8 mouse cellular contexts compared by ENCODE assay signal in genomic region chr17:35121871-35122303, GRCm38 (mm10). TPM values are rescaled to one million over a fixed set of nuclear protein-coding genes. Genes with fewer than 3 reads are reported as not detected.
DNase-seq lines count a peak whose midpoint lies in the region; TF ChIP-seq lines count a peak whose summit lies in the region.

Gene Csnk2b (minus strand): TSS chr17:35122053.

- TF ChIP-seq POLR2A in lung, adult 2 months (IDR thresholded peaks at IDR 0.05; ENCODE audit: borderline replicate concordance, extremely low read depth, low read depth, low read length): no peak
- no peak for TF ChIP-seq POLR2A in olfactory bulb, adult 2 months (IDR thresholded peaks at IDR 0.05; ENCODE audit: insufficient read depth, low read depth, low read length)

- 0 out of 2 replicates have a peak, but pooled peaks have one; percentile 4 for TF ChIP-seq CTCF in lung, adult 2 months (IDR thresholded peaks at IDR 0.05; ENCODE audit: insufficient read depth, low read length)
- no peak for TF ChIP-seq CTCF in olfactory bulb, adult 2 months (IDR thresholded peaks at IDR 0.05; ENCODE audit: insufficient read depth, low read depth, low read length)

- H3K4me1 ChIP-seq in hindbrain, embryonic 10.5 days (replicated peaks): peaks cover 48% of the 10 kb centered on the region
- H3K4me1 ChIP-seq in lung, adult 2 months (ENCODE audit: control insufficient read depth, insufficient read depth, low read length): peaks cover 11% of the 10 kb centered on the region
- H3K4me1 ChIP-seq in olfactory bulb, adult 2 months (ENCODE audit: control insufficient read depth, insufficient read depth, low read length): peaks cover 6% of the 10 kb centered on the region

- DNase-seq in T-cell, adult 2 months (ENCODE audit: low spot score): peak; percentile 65
- peak; percentile 67 for DNase-seq in cerebellum, adult 8-10 months
- peak; percentile 57 to 71 for DNase-seq in frontal cortex, postnatal 10 days (ENCODE audit: low spot score in 2 of 2)
- no peak for DNase-seq in hindbrain, embryonic 10.5 days (ENCODE audit: low spot score)
- peak; percentile 64 to 69 for DNase-seq in layer of hippocampus, adult 8-10 months (ENCODE audit: low spot score in 2 of 2)
- peak; percentile 34 for DNase-seq in lung, adult 2 months
- DNase-seq in ovary, postnatal 10 days (ENCODE audit: low spot score): no peak

- WGBS in hindbrain, embryonic 10.5 days: 1% methylated on average over 19 of the region's 19 CpGs
- WGBS in lung, adult 2 months: 0% methylated on average over 19 of the region's 19 CpGs
- 0% methylated on average over 19 of the region's 19 CpGs for WGBS in olfactory bulb, adult 2 months

- peak within 1 kb of the TSS; percentile 93 for H3K27ac ChIP-seq in hindbrain, embryonic 10.5 days
- peak within 1 kb of the TSS; percentile 68 for H3K27ac ChIP-seq in olfactory bulb, adult 2 months (ENCODE audit: insufficient read depth, low read depth, low read length)

- H3K27me3 ChIP-seq in hindbrain, embryonic 10.5 days (ENCODE audit: insufficient read depth, poor library complexity, severe bottlenecking): no peaks in the 10 kb centered on the region

- peak within 1 kb of the TSS; percentile 98 for H3K4me3 ChIP-seq in hindbrain, embryonic 10.5 days
- H3K4me3 ChIP-seq in lung, adult 2 months (replicated peaks; ENCODE audit: extremely low read depth, low read depth, low read length): peak within 1 kb of the TSS; percentile 95
- H3K4me3 ChIP-seq in olfactory bulb, adult 2 months (ENCODE audit: insufficient read depth, low read depth, low read length): peak within 1 kb of the TSS; percentile 80

- peaks cover 54% of the 10 kb centered on the region for H3K36me3 ChIP-seq in hindbrain, embryonic 10.5 days

- no peaks in the 10 kb centered on the region for H3K9me3 ChIP-seq in hindbrain, embryonic 10.5 days

RNA-seq across cellular contexts. Expression of gene Csnk2b, which starts in this region (rescaled TPM):
- 303 and 328 TPM in 2 replicates for polyA plus RNA-seq in hindbrain, embryonic 10.5 days (2016; fragmentation: Nextera tagmentation; extraction: Ambion mirVana)
- 100 to 1,000 TPM; 176 to 194 (median 189) TPM for total RNA-seq in layer of hippocampus, adult 8-10 months (2022)
- polyA plus RNA-seq in lung, adult 2 months (2012; rRNA removed): 232 and 297 TPM in 2 replicates
- polyA plus RNA-seq in olfactory bulb, adult 2 months (2012; ENCODE audit: insufficient read depth, insufficient read length, low replicate concordance, missing spikeins): not detected in 2 replicates

Comparison
In these comparisons a context has a peak if more than half of its experiments do, and no peak if none do; other contexts are left out.
1. DNase-seq: peak in T-cell, adult 2 months (single experiment), cerebellum, adult 8-10 months (single experiment), frontal cortex, postnatal 10 days (2 of 2), layer of hippocampus, adult 8-10 months (2 of 2) and lung, adult 2 months (single experiment); none in hindbrain, embryonic 10.5 days (single experiment) and ovary, postnatal 10 days (single experiment).
2. Peak in every context shown above with its lines, with median percentiles within 50 percentile points of each other: H3K4me3 ChIP-seq.